Mouse (Mus musculus) megakaryocyte, adult 5-6 weeks (primary cell): ENCODE data around the gene Olfr160. TPM values are rescaled to one million over a fixed set of nuclear protein-coding genes. Genes with fewer than 3 reads are reported as not detected.

Experiments used
- total RNA-seq, 2 experiments: library from RNA; stranded (forward) in 1 of 2; stranded (reverse) in 1 of 2; fragments of 153-499, 151-499 nt in 1 of 2; fragments of 221-1000, 200-1000 nt in 1 of 2; gene quantifications; 2 replicates each; pipeline versions ENCODE4 v1.2.3 to v1.2.4; 2015 to 2017

Olfr160 gene
- total RNA-seq, 2 experiments from 2014 or later, result not detected

Other genes starting within 250 kb of the Olfr160 start
- gene Msantd2, start 226.9 kb downstream of the Olfr160 start, total RNA-seq (2015), result 15.1 and 18.4 TPM in 2 replicates
- gene Msantd2, start 226.9 kb downstream of the Olfr160 start, total RNA-seq (2017), result 24.4 and 26.4 TPM in 2 replicates
- gene Esam, start 188.2 kb downstream of the Olfr160 start, total RNA-seq (2015), result 0.27 and 0.36 TPM in 2 replicates
- not detected in 2 replicates for gene Esam, start 188.2 kb downstream of the Olfr160 start, total RNA-seq (2017)
- gene Vsig2, start 177.0 kb downstream of the Olfr160 start, total RNA-seq (2015), result not detected in 2 replicates
- not detected in 2 replicates for gene Vsig2, start 177.0 kb downstream of the Olfr160 start, total RNA-seq (2017)
- 0.25 and 1.4 TPM in 2 replicates for gene Nrgn, start 163.3 kb downstream of the Olfr160 start, total RNA-seq (2015)
- not detected in 2 replicates for gene Nrgn, start 163.3 kb downstream of the Olfr160 start, total RNA-seq (2017)
- 10.2 and 10.9 TPM in 2 replicates for gene Siae, start 160.6 kb downstream of the Olfr160 start, total RNA-seq (2015)
- 9.1 and 9.8 TPM in 2 replicates for gene Siae, start 160.6 kb downstream of the Olfr160 start, total RNA-seq (2017)
- gene Spa17, start 102.5 kb downstream of the Olfr160 start, total RNA-seq (2015), result 2.3 and 2.7 TPM in 2 replicates
- 3.6 TPM in 1 of 2 replicates, not detected in the other for gene Spa17, start 102.5 kb downstream of the Olfr160 start, total RNA-seq (2017)
- gene Tbrg1, start 58.9 kb downstream of the Olfr160 start, total RNA-seq (2015), result 10.7 and 14.9 TPM in 2 replicates
- 12.8 and 18.6 TPM in 2 replicates for gene Tbrg1, start 58.9 kb downstream of the Olfr160 start, total RNA-seq (2017)
- gene Panx3, start 47.0 kb downstream of the Olfr160 start, total RNA-seq (2015), result not detected in 2 replicates
- not detected in 2 replicates for gene Panx3, start 47.0 kb downstream of the Olfr160 start, total RNA-seq (2017)
- gene Olfr874, start 28.9 kb upstream of the Olfr160 start, total RNA-seq (2015), result not detected in 2 replicates
- gene Olfr874, start 28.9 kb upstream of the Olfr160 start, total RNA-seq (2017), result not detected in 2 replicates
- gene Olfr875, start 55.6 kb upstream of the Olfr160 start, total RNA-seq (2015), result not detected in 2 replicates
- not detected in 2 replicates for gene Olfr875, start 55.6 kb upstream of the Olfr160 start, total RNA-seq (2017)
- not detected in 2 replicates for gene Olfr876, start 86.8 kb upstream of the Olfr160 start, total RNA-seq (2015)
- gene Olfr876, start 86.8 kb upstream of the Olfr160 start, total RNA-seq (2017), result not detected in 2 replicates
- not detected in 2 replicates for gene Olfr877, start 138.0 kb upstream of the Olfr160 start, total RNA-seq (2015)
- not detected in 2 replicates for gene Olfr877, start 138.0 kb upstream of the Olfr160 start, total RNA-seq (2017)
- not detected in 2 replicates for gene Olfr145, start 180.5 kb upstream of the Olfr160 start, total RNA-seq (2015)
- not detected in 2 replicates for gene Olfr145, start 180.5 kb upstream of the Olfr160 start, total RNA-seq (2017)
- gene Olfr878, start 201.6 kb upstream of the Olfr160 start, total RNA-seq (2015), result not detected in 2 replicates
- gene Olfr878, start 201.6 kb upstream of the Olfr160 start, total RNA-seq (2017), result not detected in 2 replicates